In genomic region chr4:149894300-149894699, GRCm38 (mm10) we compare ENCODE assay signal across 8 mouse cellular contexts.
A peak's percentile ranks its signal among the peaks of the same experiment; 100 is the strongest.
DNase-seq lines count a peak whose midpoint lies in the region; ATAC-seq lines count a peak whose summit lies in the region.

No protein-coding gene starts in this region.

- H3K4me2 ChIP-seq in heart, embryonic 11.5 days, result no peak overlapping the region
- no peak overlapping the region for H3K4me2 ChIP-seq in midbrain, embryonic 12.5 days (replicated peaks)
- H3K4me2 ChIP-seq in midbrain, embryonic 15.5 days, result no peak overlapping the region
- H3K4me2 ChIP-seq in intestine, embryonic 14.5 days (ENCODE audit: low read length), result no peak overlapping the region
- no peak overlapping the region for H3K4me2 ChIP-seq in stomach, embryonic 15.5 days

- H3K27me3 ChIP-seq in heart, embryonic 11.5 days (ENCODE audit: control insufficient read depth, insufficient read depth, low read length), result no peaks in the 10 kb centered on the region
- peaks cover 8% of the 10 kb centered on the region; the same call in 1 of the 2 replicates for H3K27me3 ChIP-seq in midbrain, embryonic 12.5 days
- H3K27me3 ChIP-seq in midbrain, embryonic 15.5 days (replicated peaks), result no peaks in the 10 kb centered on the region
- no peaks in the 10 kb centered on the region for H3K27me3 ChIP-seq in intestine, embryonic 14.5 days (replicated peaks; ENCODE audit: control insufficient read depth, insufficient read depth, low read length)
- no peaks in the 10 kb centered on the region for H3K27me3 ChIP-seq in stomach, embryonic 15.5 days (replicated peaks)

- intact Hi-C loops in heart, postnatal 10 days (cut with DNase I), result loop anchor here (5.0 kb wide), 1 partner anchor 43 kb away; no protein-coding TSS in a partner anchor

- peaks cover 32% of the 10 kb centered on the region for H3K4me1 ChIP-seq in heart, embryonic 11.5 days (ENCODE audit: control insufficient read depth, insufficient read depth, low read length)
- peaks cover 29% of the 10 kb centered on the region for H3K4me1 ChIP-seq in midbrain, embryonic 12.5 days
- H3K4me1 ChIP-seq in midbrain, embryonic 15.5 days, result 0 out of 2 replicates have a peak, but pooled peaks cover 4% of the 10 kb centered on the region
- H3K4me1 ChIP-seq in intestine, embryonic 14.5 days (replicated peaks; ENCODE audit: control insufficient read depth, insufficient read depth, low read length), result peaks cover 42% of the 10 kb centered on the region
- H3K4me1 ChIP-seq in stomach, embryonic 15.5 days, result peaks cover 47% of the 10 kb centered on the region

- WGBS in heart, embryonic 11.5 days (ENCODE audit: insufficient replicate concordance), result 93% methylated on average over 7 of the region's 7 CpGs
- WGBS in midbrain, embryonic 12.5 days, result 90% methylated on average over 7 of the region's 7 CpGs
- 94% methylated on average over 7 of the region's 7 CpGs for WGBS in midbrain, embryonic 15.5 days
- WGBS in intestine, embryonic 14.5 days, result 79% methylated on average over 7 of the region's 7 CpGs
- WGBS in stomach, embryonic 15.5 days, result 81% methylated on average over 7 of the region's 7 CpGs

- H3K9ac ChIP-seq in heart, embryonic 11.5 days (ENCODE audit: low read depth, low read length), result no peak overlapping the region
- no peak overlapping the region for H3K9ac ChIP-seq in midbrain, embryonic 12.5 days (replicated peaks)
- no peak overlapping the region for H3K9ac ChIP-seq in midbrain, embryonic 15.5 days
- no peak overlapping the region for H3K9ac ChIP-seq in intestine, embryonic 14.5 days (ENCODE audit: low read length)
- H3K9ac ChIP-seq in stomach, embryonic 15.5 days, result no peak overlapping the region

- H3K36me3 ChIP-seq in heart, embryonic 11.5 days (ENCODE audit: control insufficient read depth, insufficient read depth, low read length), result peaks cover 3% of the 10 kb centered on the region; the same call in 1 of the 2 replicates
- H3K36me3 ChIP-seq in midbrain, embryonic 12.5 days, result no peaks in the 10 kb centered on the region
- H3K36me3 ChIP-seq in midbrain, embryonic 15.5 days (replicated peaks), result no peaks in the 10 kb centered on the region
- H3K36me3 ChIP-seq in intestine, embryonic 14.5 days (ENCODE audit: control insufficient read depth, insufficient read depth, low read length), result 0 out of 2 replicates have a peak, but pooled peaks cover 4% of the 10 kb centered on the region
- H3K36me3 ChIP-seq in stomach, embryonic 15.5 days, result no peaks in the 10 kb centered on the region

- DNase-seq in heart, postnatal 10 days, result no peak
- DNase-seq in intestine, embryonic 14.5 days (ENCODE audit: low spot score), result no peak
- no peak for DNase-seq in ovary, postnatal 14 days (ENCODE audit: low spot score)
- no peak for DNase-seq in Muller cell, postnatal 12 days (ENCODE audit: inconsistent ontology term)

- no peaks in the 10 kb centered on the region for H3K9me3 ChIP-seq in heart, embryonic 11.5 days (replicated peaks; ENCODE audit: control insufficient read depth, low read length)
- H3K9me3 ChIP-seq in midbrain, embryonic 12.5 days, result no peaks in the 10 kb centered on the region
- no peaks in the 10 kb centered on the region for H3K9me3 ChIP-seq in midbrain, embryonic 15.5 days
- no peaks in the 10 kb centered on the region for H3K9me3 ChIP-seq in intestine, embryonic 14.5 days (ENCODE audit: control insufficient read depth, low read length)
- H3K9me3 ChIP-seq in stomach, embryonic 15.5 days, result no peaks in the 10 kb centered on the region

- peak overlapping the region; percentile 71 for H3K27ac ChIP-seq in heart, embryonic 11.5 days (ENCODE audit: low read depth, low read length)
- peak overlapping the region; percentile 43; the same call in 1 of the 2 replicates for H3K27ac ChIP-seq in midbrain, embryonic 12.5 days (replicated peaks)
- no peak overlapping the region for H3K27ac ChIP-seq in midbrain, embryonic 15.5 days
- peak overlapping the region; percentile 90 for H3K27ac ChIP-seq in intestine, embryonic 14.5 days (ENCODE audit: low read depth)
- peak overlapping the region; percentile 86 for H3K27ac ChIP-seq in stomach, embryonic 15.5 days

- ATAC-seq in heart, embryonic 11.5 days (replicated peaks; ENCODE audit: insufficient number of reproducible peaks, low FRiP score, low TSS enrichment), result no peak
- ATAC-seq in midbrain, embryonic 12.5 days (ENCODE audit: low FRiP score, low read depth), result no peak
- ATAC-seq in midbrain, embryonic 15.5 days (replicated peaks), result no peak
- ATAC-seq in intestine, embryonic 14.5 days (replicated peaks; ENCODE audit: low FRiP score, low TSS enrichment, low read depth), result no peak
- no peak for ATAC-seq in stomach, embryonic 15.5 days (ENCODE audit: insufficient read depth, low FRiP score, low read depth)

- no peak overlapping the region for H3K4me3 ChIP-seq in heart, embryonic 11.5 days (ENCODE audit: low read depth, low read length)
- no peak overlapping the region for H3K4me3 ChIP-seq in midbrain, embryonic 12.5 days
- no peak overlapping the region for H3K4me3 ChIP-seq in midbrain, embryonic 15.5 days
- H3K4me3 ChIP-seq in intestine, embryonic 14.5 days (ENCODE audit: low read depth, low read length), result no peak overlapping the region
- H3K4me3 ChIP-seq in stomach, embryonic 15.5 days (replicated peaks), result no peak overlapping the region
